Mouse (Mus musculus): Measurements from ENCODE around the gene Orc3.

DNA sequence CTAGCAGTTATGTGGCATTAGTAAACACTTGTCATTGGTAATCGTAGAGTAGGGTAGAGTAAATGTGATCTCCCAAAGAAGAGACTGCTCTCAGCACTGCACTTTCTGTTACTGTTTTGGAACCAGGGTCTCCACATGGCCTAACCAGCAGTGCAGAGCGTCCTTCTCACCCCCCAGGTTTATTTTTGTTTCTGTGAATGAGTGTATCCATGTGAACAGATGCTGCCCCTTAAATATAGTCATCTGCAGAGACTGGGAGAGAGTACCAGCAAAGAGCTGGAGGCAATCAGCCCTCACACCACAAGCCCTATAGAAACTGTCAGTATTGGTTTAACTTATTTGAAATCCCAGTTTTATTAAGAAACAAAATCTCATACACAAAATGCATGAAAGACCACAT is 41.9 kb downstream of the Orc3 start:
- no peak for TF ChIP-seq CTCF (IDR thresholded peaks at IDR 0.05; ENCODE audit: extremely low read depth, insufficient read depth, low read length)
- no peak for TF ChIP-seq POLR2A (IDR thresholded peaks at IDR 0.05; ENCODE audit: extremely low read depth, insufficient read depth, low read length)
